Mouse (Mus musculus) G1E (cell line): ENCODE measurements around the gene Gpr4.

Source experiments
- CTCF ChIP-seq: IDR thresholded peaks from 2 replicates; pipeline ENCODE4 v1.5.1; 2012; ENCODE audit warnings: low read depth, low read length, inconsistent platforms, mixed read lengths
- GATA2 ChIP-seq: IDR thresholded peaks from 2 replicates; pipeline ENCODE4 v1.6.1; 2012; ENCODE audit warnings: low read depth, low read length, inconsistent platforms, borderline replicate concordance
- POLR2AphosphoS5 ChIP-seq: IDR thresholded peaks from 2 replicates; pipeline ENCODE4 v1.6.1; 2012; ENCODE audit warnings: low read depth, low read length, inconsistent platforms; ENCODE audit not compliant: insufficient replicate concordance
- TAL1 ChIP-seq: conservative IDR thresholded peaks from 2 replicates; pipeline ENCODE4 v1.6.1; 2012; ENCODE audit warnings: low read depth, low read length, inconsistent platforms, mixed read lengths

- TF ChIP-seq CTCF: no peak
- no peak for TF ChIP-seq POLR2AphosphoS5
- no peak for TF ChIP-seq TAL1
- TF ChIP-seq GATA2: no peak
Measured at GRCm38 (mm10) chr7:19253437-19253836, 41.1 kb downstream of the Gpr4 start.
